Mouse (Mus musculus) liver, adult 2 months (tissue): ENCODE data around the gene B230219D22Rik. TPM values are rescaled to one million over a fixed set of nuclear protein-coding genes. Genes with fewer than 3 reads are reported as not detected.
A peak's percentile ranks its signal among the peaks of the same experiment; 100 is the strongest.

Experiments
- DNase-seq: peaks from one replicate; pipeline ENCODE4 v3.0.0-alpha.2; 2011; ENCODE audit warnings: low read depth, low spot score; ENCODE audit errors: extremely low read depth
- H3K27ac ChIP-seq: fragments of 200-500 bp; replicated peaks from 2 replicates; pipeline ENCODE4 v1.5.1; 2012; ENCODE audit warnings: low read depth, mild to moderate bottlenecking, control low read depth, inconsistent platforms, low read length; ENCODE audit not compliant: insufficient read depth
- H3K27me3 ChIP-seq: fragments of 200-500 bp; 2 replicates; pipeline ENCODE4 v1.6.1; 2012; ENCODE audit warnings: mild to moderate bottlenecking, moderate library complexity, low read length, inconsistent platforms; ENCODE audit not compliant: control insufficient read depth, insufficient read depth
- H3K36me3 ChIP-seq: fragments of 200-500 bp; 2 replicates; pipeline ENCODE4 v1.6.1; 2012; ENCODE audit warnings: low read length, inconsistent platforms; ENCODE audit not compliant: control insufficient read depth, insufficient read depth
- H3K4me1 ChIP-seq: fragments of 200-500 bp; 2 replicates; pipeline ENCODE4 v1.6.1; 2011; ENCODE audit warnings: low read length; ENCODE audit not compliant: control insufficient read depth, insufficient read depth
- H3K4me3 ChIP-seq: fragments of 200-500 bp; 2 replicates; pipeline ENCODE4 v1.5.1; 2011; ENCODE audit warnings: low read depth, mild to moderate bottlenecking, control low read depth, low read length, moderate library complexity; ENCODE audit not compliant: insufficient read depth
- H3K79me2 ChIP-seq: fragments of 200-500 bp; 2 replicates; pipeline ENCODE4 v1.6.1; 2012; ENCODE audit warnings: inconsistent platforms, mild to moderate bottlenecking, low read length, moderate library complexity; ENCODE audit not compliant: control insufficient read depth, insufficient read depth
- H3K9ac ChIP-seq: fragments of 200-500 bp; 2 replicates; pipeline ENCODE4 v1.6.1; 2012; ENCODE audit warnings: low read depth, mild to moderate bottlenecking, control low read depth, inconsistent platforms, low read length
- CTCF ChIP-seq: fragments of 200-500 bp; IDR thresholded peaks from 2 replicates; pipeline ENCODE4 v1.5.1; 2011; ENCODE audit warnings: low read depth, low read length, control low read depth
- POLR2A ChIP-seq: fragments of 200-500 bp; IDR thresholded peaks from 2 replicates; pipeline ENCODE4 v1.6.1; 2011; ENCODE audit warnings: low read length, control low read depth; ENCODE audit not compliant: insufficient read depth; ENCODE audit errors: extremely low read depth
- WGBS: fragments of 180-500 bp; shearing (Covaris S2); methylation state at CpG from one replicate; pipeline ENCODE4 v1.1.7; 2018; 5-methylcytosine and 5-hydroxymethylcytosine counted together
- polyA plus RNA-seq: library from polyadenylated mRNA; depleted of rRNA; stranded (reverse); fragments of >200 nt; gene quantifications from 2 replicates; pipeline ENCODE4 v1.2.3, GENCODE M21; 2012
- total RNA-seq: library from RNA; depleted of rRNA; stranded (reverse); fragments of >200 nt; gene quantifications from 2 replicates; pipeline ENCODE4 v1.2.3, GENCODE M21; 2014

B230219D22Rik gene
- total and polyA plus RNA-seq, 2 experiments: 12.3 to 17.1 TPM

DNA sequence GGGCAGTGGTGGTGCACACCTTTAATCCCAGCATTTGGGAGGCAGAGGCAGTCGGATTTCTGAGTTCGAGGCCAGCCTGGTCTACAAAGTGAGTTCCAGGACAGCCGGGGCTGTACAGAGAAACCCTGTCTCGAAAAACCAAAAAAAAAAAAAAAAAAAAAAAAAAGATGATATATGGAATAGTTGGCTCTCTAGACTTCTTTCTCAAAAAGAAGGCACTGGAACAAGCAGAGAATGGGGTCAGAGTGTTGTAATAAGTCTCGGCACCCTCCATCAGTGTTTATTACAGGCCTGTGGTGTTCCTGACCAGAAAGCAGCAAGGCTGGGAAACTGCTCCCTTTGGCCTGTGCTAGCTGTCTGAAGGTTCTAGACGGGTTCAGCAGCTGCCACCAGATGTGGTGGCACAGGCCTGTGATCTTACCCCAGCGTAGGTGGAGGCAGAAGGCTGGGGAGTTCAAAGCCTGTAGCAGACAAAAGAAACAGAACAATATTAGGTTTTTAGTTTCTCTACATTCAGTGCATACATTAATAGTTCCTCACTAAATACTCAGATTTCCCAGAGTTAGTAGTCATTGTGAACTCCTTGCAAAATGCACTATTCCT lies 23.1 kb downstream of the B230219D22Rik start:
- Histone ChIP-seq H3K36me3 (0 out of 2 replicates have a peak, but pooled peaks cover 1% of the 10 kb centered on the region), H3K9ac (no peak overlapping the region), H3K27ac (peak overlapping the region; percentile 7; the same call in 1 of the 2 replicates), H3K4me1 (peaks cover 13% of the 10 kb centered on the region), H3K79me2 (peaks cover 26% of the 10 kb centered on the region; the same call in 1 of the 2 replicates), H3K27me3 (no peaks in the 10 kb centered on the region), H3K4me3 (no peak overlapping the region)
- peak; percentile 67 for DNase-seq
- WGBS: 56% methylated on average over 7 of the region's 7 CpGs
- TF ChIP-seq CTCF (no peak), POLR2A (no peak)

DNA sequence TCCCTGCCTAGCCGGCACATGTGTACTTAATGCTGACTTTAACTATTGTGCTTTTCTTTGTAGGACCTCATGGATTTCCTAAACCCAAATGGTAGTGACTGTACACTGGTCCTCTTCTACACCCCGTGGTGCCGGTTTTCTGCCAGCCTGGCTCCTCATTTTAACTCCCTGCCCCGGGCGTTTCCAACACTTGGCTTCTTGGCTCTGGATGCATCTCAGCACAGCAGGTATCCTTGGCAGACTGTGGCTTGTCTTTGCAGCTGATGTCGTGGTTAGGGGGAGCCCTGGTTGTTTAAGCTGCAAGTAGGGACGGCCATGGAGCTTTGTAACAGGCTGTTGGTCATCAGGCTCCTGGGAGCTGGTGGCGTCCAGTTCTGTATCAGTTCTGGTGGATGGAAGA lies 28.6 kb downstream of the B230219D22Rik start:
- TF ChIP-seq POLR2A (no peak), CTCF (no peak)
- Histone ChIP-seq H3K4me1 (peaks cover 7% of the 10 kb centered on the region), H3K9ac (no peak overlapping the region), H3K36me3 (peaks cover 20% of the 10 kb centered on the region), H3K27me3 (no peaks in the 10 kb centered on the region), H3K4me3 (no peak overlapping the region), H3K79me2 (peaks cover 15% of the 10 kb centered on the region; the same call in 1 of the 2 replicates), H3K27ac (no peak overlapping the region)
- no peak for DNase-seq
- WGBS: 83% methylated on average over 8 of the region's 8 CpGs

- Histone ChIP-seq H3K4me3 (no peak overlapping the region), H3K9ac (no peak overlapping the region), H3K27me3 (no peaks in the 10 kb centered on the region), H3K27ac (no peak overlapping the region), H3K36me3 (peaks cover 20% of the 10 kb centered on the region), H3K79me2 (peaks cover 11% of the 10 kb centered on the region; the same call in 1 of the 2 replicates), H3K4me1 (peaks cover 7% of the 10 kb centered on the region)
- TF ChIP-seq CTCF (no peak), POLR2A (no peak)
- WGBS: 97% methylated on average over 2 of the region's 2 CpGs
- no peak for DNase-seq
Observed at GRCm38 (mm10) chr13:55721995-55722394, 29.1 kb downstream of the B230219D22Rik start.

DNA sequence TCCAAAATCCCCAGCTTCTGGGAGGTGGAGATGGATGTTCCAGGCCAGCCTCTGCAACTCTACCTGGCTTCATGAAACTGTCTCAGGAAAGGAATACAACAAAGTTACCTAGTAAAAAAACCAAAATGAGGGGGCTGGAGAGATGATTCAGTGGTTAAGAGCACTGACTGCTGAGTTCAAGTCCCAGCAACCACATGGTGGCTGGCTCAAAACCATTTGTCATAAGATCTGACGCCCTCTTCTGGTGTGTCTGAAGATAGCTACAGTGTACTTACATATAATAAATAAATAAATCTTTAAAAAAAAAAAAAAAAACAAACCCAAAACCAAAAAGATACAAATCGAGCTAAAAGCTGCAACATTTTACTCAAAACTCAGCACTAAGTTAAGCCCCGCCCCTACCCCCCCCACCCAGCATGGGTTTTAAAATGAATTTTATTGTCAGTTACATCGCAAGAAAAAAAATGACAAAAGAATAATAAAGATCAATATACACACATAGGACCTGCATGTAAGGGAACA lies 33.7 kb downstream of the B230219D22Rik start:
- peaks cover 18% of the 10 kb centered on the region for H3K36me3 ChIP-seq
- 3% methylated on average over 4 of the region's 4 CpGs for WGBS
- H3K27ac ChIP-seq: peak overlapping the region; percentile 88
- no peak for TF ChIP-seq POLR2A
- peak; percentile 16; the same call in 1 of the 2 replicates for TF ChIP-seq CTCF
- no peaks in the 10 kb centered on the region for H3K27me3 ChIP-seq
- DNase-seq: peak; percentile 52
- H3K4me1 ChIP-seq: no peaks in the 10 kb centered on the region
- peak overlapping the region; percentile 97 for H3K4me3 ChIP-seq
- peak overlapping the region; percentile 94 for H3K9ac ChIP-seq
- no peaks in the 10 kb centered on the region; the same call in 1 of the 2 replicates for H3K79me2 ChIP-seq

- H3K27me3 ChIP-seq: no peaks in the 10 kb centered on the region
- peak within 1 kb of the TSS; percentile 88 for H3K27ac ChIP-seq
- H3K9ac ChIP-seq: peak within 1 kb of the TSS; percentile 94
- H3K4me1 ChIP-seq: no peaks in the 10 kb centered on the region
- H3K79me2 ChIP-seq: no peaks in the 10 kb centered on the region; the same call in 1 of the 2 replicates
- WGBS: under 1% methylated on average over 73 of the region's 73 CpGs
- peak within 1 kb of the TSS; percentile 97 for H3K4me3 ChIP-seq
- TF ChIP-seq CTCF: no peak
- TF ChIP-seq POLR2A: no peak
- H3K36me3 ChIP-seq: peaks cover 18% of the 10 kb centered on the region
- peak; percentile 53 for DNase-seq
Observed at GRCm38 (mm10) chr13:55727120-55727838, 34.4 kb downstream of the B230219D22Rik start, which contains the start of gene Pcbd2. TSS of gene Pcbd2 (plus strand) at chr13:55727368.
